Mouse (Mus musculus) bone marrow macrophage, adult 2 months (primary cell): Measurements from ENCODE around the gene Trim69.

Source experiments
- CTCF ChIP-seq: IDR thresholded peaks from 2 replicates; pipeline ENCODE4 v1.5.1; 2012; ENCODE audit warnings: low read depth, mild to moderate bottlenecking, low read length, moderate library complexity
- POLR2A ChIP-seq: IDR thresholded peaks from 2 replicates; pipeline ENCODE4 v1.6.1; 2012; ENCODE audit warnings: mild to moderate bottlenecking, low read depth, low read length, borderline replicate concordance

GRCm38 (mm10) chr2:122147508-122148241 is 12.8 kb upstream of the Trim69 start, which contains the start of gene B2m:
- no peak for TF ChIP-seq CTCF
- TF ChIP-seq POLR2A = peak; percentile 97; the same call in 1 of the 2 replicates
